Mouse (Mus musculus) v-Abl transformed pro-B cells (cell line): ENCODE results near the gene Hist1h2ae.

ENCODE experiments used
- in situ Hi-C, 2 experiments: fragments of 400-800 bp; cut with MboI; formaldehyde crosslinking; loops; one replicate each; pipeline ENCODE4 v1.15.1; 2025; ENCODE audit not compliant: unreplicated experiment in 2 of 2

Hist1h2ae gene

DNA sequence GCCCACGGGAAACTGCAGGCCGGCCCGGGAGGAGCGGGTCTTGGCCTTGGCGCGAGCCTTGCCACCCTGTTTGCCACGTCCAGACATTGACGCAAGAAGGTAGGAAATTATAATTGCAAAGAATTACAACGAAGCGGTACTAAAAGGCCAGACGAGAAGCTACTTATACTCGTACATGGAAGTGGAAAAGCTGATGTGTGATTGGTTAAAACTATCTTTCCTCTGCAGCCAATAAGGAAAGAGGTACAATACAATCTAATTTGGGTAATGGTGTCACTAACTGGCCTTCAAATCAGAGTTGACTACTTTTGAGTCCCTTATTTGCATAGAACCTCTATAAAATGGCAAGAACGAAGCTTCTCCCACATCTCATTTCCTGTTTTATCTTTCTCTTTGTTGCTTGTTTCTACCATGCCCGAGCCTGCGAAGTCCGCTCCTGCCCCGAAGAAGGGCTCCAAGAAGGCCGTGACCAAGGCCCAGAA is at the start of gene Hist1h2ae, which contains the start of gene Hist1h2bg:
TSS of gene Hist1h2ae (minus strand) at position 199 of the 482 bp plus-strand sequence.
TSS of gene Hist1h2bg (plus strand) at position 375 of the 482 bp plus-strand sequence.
- in situ Hi-C loops = loop anchor here in 1 of 2 experiments (25.0 kb wide), 1 partner anchor 841 kb away; no protein-coding TSS in a partner anchor

- in situ Hi-C loops = loop anchor here (5.0 to 10.0 kb wide), 4 partner anchors 33 to 1795 kb away; partner anchors contain the start of gene Hist1h1c (in 2 of the 2)
Measured at GRCm38 (mm10) chr13:23620056-23620732, 49.2 kb upstream of the Hist1h2ae start.

- in situ Hi-C loops = no loop called here
Measured at GRCm38 (mm10) chr13:23611638-23612037, 40.6 kb upstream of the Hist1h2ae start.

DNA sequence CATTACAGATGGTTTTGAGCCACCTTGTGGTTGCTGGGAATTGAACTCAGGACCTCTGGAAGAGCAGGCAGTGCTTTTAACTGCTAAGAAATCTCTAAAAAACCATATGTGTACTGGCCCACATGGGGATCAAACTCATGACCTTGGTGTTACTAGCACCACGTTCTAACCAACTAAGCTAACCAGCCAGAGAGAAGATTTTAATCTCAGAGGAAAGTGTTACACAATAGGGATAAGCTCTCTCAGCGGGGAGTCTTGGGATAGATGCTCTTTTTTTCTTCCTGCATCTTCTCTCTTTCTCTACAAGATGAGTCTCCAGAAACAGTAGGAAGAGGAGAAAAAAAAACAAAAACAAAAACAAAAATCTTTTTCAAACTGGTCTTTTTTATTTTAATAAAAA is 39.4 kb upstream of the Hist1h2ae start:
- in situ Hi-C loops = no loop called here

DNA sequence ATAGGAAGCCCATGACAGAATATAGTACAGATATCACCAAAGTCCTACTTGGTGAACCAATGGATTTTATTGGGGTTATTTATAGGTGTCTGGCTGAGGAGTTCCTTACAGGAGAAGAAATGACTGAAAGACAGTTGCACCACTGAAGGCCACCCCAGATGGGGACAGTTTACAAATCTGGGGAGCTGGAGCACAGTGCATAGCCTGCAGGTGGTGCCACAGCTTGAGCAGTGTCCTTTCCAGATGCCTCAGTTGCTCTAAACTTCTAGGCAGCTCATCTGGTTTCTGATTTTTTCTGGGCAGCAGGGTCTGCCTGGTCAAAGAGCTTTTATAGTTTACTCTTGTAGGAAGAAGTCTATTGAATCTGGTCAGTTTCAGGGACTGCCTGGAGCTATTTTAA is 38.8 kb upstream of the Hist1h2ae start:
- in situ Hi-C loops = no loop called here

- in situ Hi-C loops = no loop called here
Measured at GRCm38 (mm10) chr13:23609209-23609608, 38.2 kb upstream of the Hist1h2ae start.

GRCm38 (mm10) chr13:23605052-23605451 is 34.0 kb upstream of the Hist1h2ae start:
- in situ Hi-C loops = no loop called here

DNA sequence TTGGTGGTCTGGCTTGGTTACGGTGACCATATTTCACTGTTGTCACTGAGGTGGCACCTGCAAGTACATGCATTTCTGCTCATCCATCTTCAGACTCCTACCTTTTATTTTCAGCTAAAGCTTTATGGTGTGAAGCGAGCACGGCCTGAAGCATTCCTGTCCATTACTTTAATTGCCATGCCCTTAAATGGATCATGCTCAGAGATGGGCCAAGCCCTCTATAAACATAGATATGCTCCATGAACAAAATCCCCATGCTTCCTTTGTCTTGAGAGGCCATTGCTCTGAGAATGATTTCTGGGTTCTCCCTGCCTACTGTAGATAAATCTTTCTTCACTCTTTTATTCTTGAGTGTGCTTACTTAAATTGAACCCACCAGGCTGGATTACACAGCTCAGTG is 33.4 kb upstream of the Hist1h2ae start:
- in situ Hi-C loops = no loop called here

DNA sequence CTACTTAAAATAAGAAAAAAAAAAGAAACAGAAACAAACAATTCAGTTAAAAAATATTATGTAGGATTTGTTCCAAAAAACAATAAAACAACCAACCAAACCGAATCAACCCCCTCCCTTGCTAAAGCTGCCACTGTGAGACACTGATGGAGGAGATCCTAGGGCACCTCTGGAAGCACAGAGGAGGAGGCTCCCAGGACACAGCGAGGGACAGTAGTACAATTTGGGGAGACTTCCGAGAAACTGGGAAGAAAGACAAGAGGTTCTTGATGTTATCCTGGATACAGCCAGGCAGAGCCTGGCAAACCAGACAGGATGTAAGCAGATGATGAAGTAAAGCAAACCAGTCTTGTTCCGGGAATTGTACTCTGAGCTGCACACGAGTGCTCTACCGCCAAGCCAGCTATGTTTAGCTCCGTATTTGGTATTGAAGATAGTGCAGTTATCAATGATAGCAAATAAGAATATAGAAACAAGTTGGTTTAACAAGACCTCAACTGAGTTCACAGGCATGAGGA is 32.2 kb upstream of the Hist1h2ae start:
- in situ Hi-C loops = no loop called here

DNA sequence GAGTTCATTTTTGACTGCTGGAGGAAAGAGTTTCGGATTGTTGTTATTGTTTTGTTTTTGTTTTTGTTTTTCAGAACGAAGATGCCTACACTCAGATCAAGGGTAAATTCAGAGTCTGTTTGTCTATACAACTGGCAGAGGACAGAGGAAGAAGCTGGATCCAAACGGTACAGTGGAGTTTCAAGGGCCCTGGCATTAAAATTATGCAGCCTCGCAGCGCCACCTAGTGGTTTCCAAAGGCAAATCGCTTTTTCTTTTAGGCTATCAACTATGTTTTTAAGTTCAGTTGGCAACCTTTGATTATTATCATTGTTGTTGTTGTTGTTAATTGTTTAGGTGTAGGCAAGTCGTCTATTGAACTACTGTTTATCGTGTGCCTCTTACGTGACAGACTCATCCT is 26.9 kb upstream of the Hist1h2ae start:
- in situ Hi-C loops = loop anchor here (10.0 to 25.0 kb wide), 4 partner anchors 173 to 1811 kb away; partner anchors contain the start of genes Hist1h2ah (in 2 of the 2), Hist1h2bk (in 2 of the 2), Abt1 (in 1 of the 2) and Hist1h1b (in 1 of the 2)

DNA sequence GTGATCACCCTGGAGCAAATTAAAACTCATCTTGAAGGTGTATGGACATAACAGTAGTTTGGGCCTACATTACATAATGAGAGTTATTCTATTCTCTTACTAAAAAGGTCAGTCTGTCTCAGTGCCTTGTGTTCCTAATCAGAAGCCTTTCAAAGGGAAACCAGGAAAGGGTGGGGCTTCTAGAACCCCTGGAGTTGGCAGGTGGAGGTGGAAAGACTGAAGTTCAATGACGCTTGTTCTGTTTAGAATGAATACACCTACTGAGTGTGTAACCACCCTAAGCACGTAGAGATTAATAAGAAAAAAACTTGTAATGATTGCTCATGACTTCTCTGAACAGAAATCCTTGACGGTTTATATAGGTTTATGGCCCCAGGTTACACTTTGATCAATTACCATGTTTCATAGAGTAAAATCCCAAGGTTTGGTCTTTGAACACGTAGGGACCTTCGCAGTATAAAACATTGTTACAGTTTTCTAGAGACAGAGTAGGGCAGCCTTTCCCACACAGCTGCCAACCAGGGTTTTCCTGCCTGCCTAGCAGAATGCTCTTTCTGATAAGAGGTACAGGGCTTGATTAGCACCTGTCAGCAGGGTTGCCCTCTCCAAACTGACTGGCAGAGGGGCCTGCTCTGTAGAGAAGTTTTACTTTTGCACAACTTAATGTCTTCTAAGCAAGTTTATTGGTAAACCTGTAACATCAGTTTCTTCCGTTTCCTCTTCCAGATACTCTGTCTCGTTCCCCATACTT is 24.8 kb upstream of the Hist1h2ae start:
- in situ Hi-C loops = loop anchor here (10.0 to 25.0 kb wide), 4 partner anchors 171 to 1808 kb away; partner anchors contain the start of genes Hist1h2ah (in 2 of the 2), Hist1h2bk (in 2 of the 2), Abt1 (in 1 of the 2) and Hist1h1b (in 1 of the 2)

DNA sequence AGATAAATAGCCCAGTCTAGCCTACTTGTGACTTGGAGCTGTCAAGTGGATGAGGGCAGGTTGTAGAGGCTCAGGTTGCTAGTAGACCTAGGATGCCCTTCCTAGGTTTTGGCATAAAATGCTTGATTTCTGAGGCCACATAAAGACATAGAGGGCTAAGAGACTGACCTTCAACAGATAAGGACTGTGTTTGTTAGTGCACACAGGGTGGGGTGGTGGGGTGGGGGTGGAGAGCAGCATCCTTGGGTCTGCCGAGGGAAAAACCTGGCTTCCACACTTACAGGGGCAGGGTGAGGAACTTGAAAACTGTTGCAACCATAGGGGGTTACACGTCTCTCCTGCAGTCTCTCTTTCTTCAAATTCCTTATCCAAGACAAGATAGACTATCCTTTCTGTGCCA is 24.2 kb upstream of the Hist1h2ae start:
- in situ Hi-C loops = loop anchor here (10.0 to 25.0 kb wide), 4 partner anchors 170 to 1808 kb away; partner anchors contain the start of genes Hist1h2ah (in 2 of the 2), Hist1h2bk (in 2 of the 2), Abt1 (in 1 of the 2) and Hist1h1b (in 1 of the 2)

- in situ Hi-C loops = loop anchor here (5.0 to 25.0 kb wide), 5 partner anchors 66 to 1806 kb away; partner anchors contain the start of genes Hist1h2ah (in 2 of the 2), Hist1h2bk (in 2 of the 2), Abt1 (in 1 of the 2) and Hist1h1b (in 1 of the 2)
Measured at GRCm38 (mm10) chr13:23593051-23593770, 22.2 kb upstream of the Hist1h2ae start.

GRCm38 (mm10) chr13:23592614-23593013 is 21.6 kb upstream of the Hist1h2ae start:
- in situ Hi-C loops = loop anchor here (5.0 to 25.0 kb wide), 5 partner anchors 65 to 1805 kb away; partner anchors contain the start of genes Hist1h2ah (in 2 of the 2), Hist1h2bk (in 2 of the 2), Abt1 (in 1 of the 2) and Hist1h1b (in 1 of the 2)

DNA sequence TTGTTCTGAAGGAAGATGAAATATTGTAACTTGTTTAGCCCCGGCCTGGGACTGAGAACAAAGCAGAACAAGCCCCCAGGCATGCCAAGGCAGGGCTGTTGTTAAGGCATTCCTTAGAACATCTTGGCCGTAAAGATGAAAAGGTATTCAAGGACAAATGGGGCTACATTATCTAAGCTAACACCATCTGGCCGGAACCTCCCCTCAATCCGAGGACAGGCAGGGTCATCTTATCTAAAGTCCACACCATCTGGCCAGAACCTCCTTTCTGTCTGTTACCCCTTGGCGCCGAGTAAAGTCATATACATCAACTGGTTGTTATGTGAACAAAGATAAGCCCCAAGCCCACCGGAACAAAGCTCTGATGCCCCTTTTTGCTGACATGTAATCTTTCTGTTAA is 20.9 kb upstream of the Hist1h2ae start:
- in situ Hi-C loops = loop anchor here (5.0 to 25.0 kb wide), 5 partner anchors 65 to 1805 kb away; partner anchors contain the start of genes Hist1h2ah (in 2 of the 2), Hist1h2bk (in 2 of the 2), Abt1 (in 1 of the 2) and Hist1h1b (in 1 of the 2)

- in situ Hi-C loops = loop anchor here (5.0 to 25.0 kb wide), 5 partner anchors 64 to 1804 kb away; partner anchors contain the start of genes Hist1h2ah (in 2 of the 2), Hist1h2bk (in 2 of the 2), Abt1 (in 1 of the 2) and Hist1h1b (in 1 of the 2)
Measured at GRCm38 (mm10) chr13:23591206-23591605, 20.2 kb upstream of the Hist1h2ae start.

DNA sequence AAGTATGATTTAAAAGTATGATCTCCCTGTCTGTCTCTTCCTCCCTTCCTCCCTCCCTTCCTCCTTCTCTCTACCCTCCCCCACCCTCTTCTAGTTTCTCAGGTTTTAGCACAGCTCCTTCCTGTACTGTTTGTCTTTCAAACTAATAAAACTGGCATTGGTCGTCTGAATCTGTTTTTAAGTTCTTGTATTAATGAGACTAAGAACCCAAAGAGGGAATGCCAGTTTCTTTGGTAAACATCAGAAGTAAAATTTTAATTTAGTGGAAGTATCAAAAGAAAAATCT is 15.9 kb upstream of the Hist1h2ae start:
- in situ Hi-C loops = loop anchor here (5.0 to 25.0 kb wide), 5 partner anchors 35 to 1800 kb away; partner anchors contain the start of genes Hist1h1b (in 1 of the 2), Hist1h1e (in 1 of the 2), Hist1h2af (in 1 of the 2) and Hist1h2an (in 1 of the 2)

DNA sequence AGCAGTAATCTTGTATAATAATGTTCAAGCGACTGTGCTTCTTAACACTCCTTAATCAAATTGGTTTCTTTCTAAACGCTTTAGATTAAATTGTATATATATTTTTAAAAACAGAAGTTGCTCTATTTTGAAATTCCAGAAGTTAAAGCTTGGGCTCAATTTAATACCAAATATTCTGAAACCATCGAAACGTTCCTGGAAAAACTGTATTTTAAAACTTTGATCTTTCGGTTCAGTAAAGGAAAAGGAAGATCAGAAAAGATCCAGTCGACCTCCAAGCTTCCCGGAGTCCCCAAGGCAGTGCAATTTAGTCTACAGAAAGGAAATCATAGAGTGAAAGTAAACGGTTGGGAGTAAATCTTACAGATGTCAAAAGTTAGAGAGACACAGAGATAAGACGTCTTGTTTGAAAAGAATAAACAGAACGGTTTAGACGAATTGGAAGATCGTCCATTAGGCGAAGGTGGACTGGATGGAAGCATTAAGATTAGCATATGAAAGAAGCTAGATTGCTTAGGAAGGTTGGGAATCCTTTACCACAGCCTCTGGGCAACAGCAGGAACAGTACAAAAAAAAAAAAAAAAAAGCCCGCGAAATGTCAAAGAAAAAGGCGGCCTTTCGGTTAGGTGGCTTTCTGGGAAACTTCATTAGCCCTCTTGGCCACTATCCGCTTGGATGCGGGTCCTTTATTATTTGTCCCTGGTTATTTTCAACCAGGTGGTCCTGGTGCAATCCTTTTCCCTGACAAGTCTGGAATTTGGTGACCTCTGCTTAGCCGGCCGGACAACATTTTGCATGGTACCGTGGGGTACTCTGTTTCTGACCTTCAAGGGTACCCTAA is 15.3 kb upstream of the Hist1h2ae start:
- in situ Hi-C loops = loop anchor here (5.0 to 25.0 kb wide), 5 partner anchors 36 to 1799 kb away; partner anchors contain the start of genes Hist1h1b (in 1 of the 2), Hist1h1e (in 1 of the 2), Hist1h2af (in 1 of the 2) and Hist1h2an (in 1 of the 2)
